Mouse (Mus musculus) lung, adult 18-20 months (tissue): ENCODE data around the gene Fam207a.

Experiments
- DNase-seq, 2 experiments: peaks; one replicate each; pipeline ENCODE4 v3.0.0; 2022; ENCODE audit warnings: mixed read lengths in 2 of 2

Fam207a gene

DNA sequence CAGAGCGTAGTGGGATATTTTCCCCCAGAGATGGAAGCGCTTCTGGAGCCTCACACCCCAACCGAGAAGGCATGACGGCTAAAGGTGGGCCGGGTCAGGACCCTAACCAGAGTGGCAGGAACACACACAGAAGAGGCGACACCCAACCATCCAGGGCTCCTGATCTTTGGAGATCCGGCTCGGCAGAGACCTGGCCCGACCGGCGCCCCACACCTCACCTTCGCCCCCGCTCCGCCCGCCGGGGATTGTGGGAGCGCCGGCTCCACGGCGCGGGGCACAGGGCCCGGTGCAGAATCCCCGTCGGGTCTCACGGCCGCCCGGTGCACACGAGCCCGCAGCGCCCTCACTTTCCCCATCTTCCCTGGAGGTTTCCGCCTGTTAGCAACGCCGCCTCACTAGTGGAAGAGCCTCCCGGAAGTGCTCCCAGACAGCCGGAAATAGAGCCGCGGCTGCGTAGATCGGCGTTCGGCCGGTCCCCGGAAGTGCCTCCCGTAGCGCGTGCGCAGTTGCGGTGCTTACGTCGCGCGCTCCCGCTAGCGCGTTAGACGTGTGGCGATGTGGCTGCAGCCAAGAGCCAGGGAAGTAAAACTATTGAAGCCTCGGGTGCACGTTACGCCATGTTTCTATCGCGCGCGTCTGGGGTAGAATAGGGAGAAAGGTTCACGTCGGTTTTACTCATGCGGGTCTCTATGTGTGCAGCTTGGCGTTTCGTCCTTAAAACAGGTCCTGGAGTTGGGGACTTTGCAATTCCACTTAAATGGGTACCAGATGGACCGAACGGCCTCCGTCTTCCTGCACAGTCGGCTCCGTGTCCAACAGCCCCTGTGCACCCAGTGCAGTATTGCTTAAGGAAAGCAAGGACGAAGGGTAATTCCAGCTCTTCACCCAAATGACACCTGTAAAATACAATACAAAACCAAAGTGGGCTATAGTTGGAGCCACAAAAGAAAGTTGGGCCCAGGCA is at the start of gene Fam207a:
Gene Fam207a (minus strand): TSS at position 401 of the 964 bp plus-strand sequence.
- peak; percentile 93 to 95 for DNase-seq

DNA sequence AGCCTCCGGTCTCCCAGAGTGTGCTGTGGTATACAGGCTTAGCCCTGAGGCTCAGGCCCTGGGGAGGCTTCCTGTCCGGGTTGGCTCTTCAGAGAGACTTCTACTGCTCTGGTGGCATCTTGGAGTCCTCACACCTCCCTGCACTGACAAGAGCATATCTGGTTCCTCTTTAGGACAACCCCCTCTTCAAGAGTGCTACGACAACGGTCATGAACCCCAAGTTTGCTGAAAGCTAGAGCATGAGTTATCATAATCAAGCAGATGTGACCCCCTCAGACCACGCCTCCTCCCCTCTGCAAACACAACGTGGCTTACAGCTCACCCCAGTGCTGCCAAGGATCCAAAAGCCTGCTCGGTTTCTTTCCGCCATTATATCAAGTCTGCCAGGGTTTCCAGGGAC is 49.4 kb upstream of the Fam207a start:
- no peak for DNase-seq

DNA sequence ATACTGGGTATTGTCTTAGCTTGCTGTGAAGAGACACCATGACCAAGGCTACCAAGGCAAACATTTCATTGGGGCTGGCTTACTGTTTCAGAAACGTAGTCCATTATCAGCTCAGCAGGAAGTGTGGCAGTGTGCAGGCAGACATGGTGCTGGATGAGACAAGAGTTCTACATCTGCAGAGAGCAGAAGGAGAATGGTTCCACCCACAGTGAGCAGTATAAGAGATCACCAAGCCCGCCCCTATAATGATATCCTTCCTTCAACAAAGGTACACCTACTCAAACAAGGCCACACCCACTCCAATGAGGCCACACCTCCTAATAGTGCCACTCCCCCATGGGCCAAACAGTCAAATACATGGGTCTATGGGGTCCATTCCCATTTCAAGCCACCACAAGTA is 45.9 kb upstream of the Fam207a start:
- no peak for DNase-seq

DNA sequence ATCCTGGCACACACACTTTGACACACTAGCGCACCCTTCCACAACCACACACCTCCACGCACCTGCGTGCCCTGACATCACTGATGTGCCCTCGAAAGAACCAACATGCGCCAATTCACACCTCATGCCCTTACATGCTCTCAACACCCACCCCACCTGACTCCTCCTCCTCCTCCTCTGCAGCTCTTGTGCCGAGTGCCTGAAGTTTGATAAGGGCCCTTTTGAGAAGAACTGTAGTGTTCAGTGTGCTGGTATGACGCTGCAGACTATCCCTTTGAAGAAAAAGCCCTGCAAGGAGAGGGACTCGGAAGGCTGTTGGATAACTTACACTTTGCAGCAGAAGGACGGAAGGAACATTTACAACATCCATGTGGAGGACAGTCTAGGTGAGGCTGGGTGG is 45.2 kb upstream of the Fam207a start:
- no peak for DNase-seq

DNA sequence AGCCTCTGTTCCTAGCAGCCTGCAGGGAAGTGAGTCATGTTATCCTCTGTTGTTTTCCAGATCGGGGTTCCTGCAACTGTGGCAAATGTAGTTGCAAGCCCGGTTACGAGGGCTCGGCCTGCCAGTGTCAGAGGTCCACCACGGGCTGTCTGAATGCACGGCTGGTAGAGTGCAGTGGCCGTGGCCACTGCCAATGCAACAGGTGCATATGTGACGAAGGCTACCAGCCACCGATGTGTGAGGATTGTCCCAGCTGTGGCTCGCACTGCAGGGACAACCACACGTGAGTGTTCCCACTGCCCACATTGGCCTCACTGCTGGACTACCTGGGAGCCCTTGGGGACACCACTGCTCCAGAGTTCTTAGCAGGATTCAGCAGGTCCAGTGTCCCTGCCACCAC is 44.5 kb upstream of the Fam207a start:
- no peak for DNase-seq

DNA sequence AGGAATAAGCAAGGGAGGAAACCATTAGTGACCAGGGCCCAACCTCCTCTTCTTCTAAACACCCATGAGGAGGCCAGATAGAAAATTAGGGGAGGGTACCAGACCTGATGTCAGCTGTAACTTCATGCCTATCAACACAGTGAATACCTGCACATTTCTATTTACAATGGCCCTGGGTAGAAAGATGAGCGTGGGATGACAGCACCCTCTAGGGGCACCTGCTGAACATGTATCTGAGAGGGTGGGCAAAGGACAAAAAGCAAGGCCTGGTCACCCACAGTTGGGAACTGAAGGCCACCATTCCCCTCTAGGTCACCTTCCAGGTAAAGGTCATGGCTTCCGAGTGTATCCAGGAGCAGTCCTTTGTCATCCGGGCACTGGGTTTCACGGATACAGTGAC is 42.1 kb upstream of the Fam207a start:
- no peak for DNase-seq

DNA sequence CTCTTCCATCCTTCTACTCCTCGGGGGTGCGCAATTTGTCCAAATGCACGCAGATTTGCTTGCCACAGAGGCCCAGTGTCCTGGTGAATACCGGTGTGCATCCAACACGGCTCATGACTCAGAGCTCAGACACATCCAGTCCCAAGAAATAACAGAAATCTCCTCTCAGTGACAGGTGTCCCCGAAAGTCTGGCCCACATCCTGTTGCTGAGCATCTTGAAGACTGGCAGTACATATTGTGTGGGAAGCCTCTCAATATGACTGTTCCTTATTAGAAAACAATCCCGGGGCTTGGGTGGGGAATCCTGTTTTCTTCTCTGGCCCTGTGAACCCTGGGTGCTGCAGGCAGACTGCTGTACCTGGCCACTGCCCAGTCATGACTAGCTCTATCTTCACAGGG is 41.0 kb upstream of the Fam207a start:
- DNase-seq: no peak

DNA sequence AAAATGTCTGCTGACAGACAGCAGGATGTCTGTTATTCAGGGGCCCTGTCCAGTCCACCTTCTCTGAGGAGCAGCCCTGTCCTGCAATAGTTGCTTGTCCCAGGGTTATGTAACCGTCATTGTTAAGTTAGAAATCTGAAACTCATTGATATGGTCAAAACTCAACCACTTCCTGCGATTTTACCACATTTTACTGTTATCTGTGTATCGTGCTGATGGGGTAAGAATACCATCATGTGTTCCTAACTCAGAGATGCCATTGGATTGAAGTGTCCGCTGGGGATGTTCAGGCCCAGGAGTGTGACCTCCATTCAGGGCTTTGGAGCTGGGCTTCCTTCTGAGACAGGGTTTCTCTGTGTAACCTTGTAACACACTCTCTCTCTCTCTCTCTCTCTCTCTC is 39.3 kb upstream of the Fam207a start:
- DNase-seq: no peak

DNA sequence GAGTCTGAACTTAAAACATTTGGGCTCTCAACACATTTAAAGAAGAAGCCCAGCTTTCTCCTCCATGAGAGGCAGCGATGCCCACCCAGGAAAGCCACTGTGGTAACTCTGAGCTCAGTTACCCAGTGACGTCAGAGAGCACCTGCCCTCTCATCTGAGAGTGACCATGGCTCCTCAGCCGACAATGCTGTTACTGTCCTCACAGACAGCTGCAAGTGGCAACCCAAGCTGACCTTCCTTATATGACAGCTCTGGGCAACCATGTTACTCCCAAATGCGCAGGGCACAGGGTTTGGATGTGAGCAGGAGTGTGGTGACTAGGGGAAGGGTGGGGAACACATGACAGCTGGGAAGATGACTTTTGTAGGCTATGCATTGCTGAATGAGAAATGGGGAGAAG is 37.7 kb upstream of the Fam207a start:
- no peak for DNase-seq

DNA sequence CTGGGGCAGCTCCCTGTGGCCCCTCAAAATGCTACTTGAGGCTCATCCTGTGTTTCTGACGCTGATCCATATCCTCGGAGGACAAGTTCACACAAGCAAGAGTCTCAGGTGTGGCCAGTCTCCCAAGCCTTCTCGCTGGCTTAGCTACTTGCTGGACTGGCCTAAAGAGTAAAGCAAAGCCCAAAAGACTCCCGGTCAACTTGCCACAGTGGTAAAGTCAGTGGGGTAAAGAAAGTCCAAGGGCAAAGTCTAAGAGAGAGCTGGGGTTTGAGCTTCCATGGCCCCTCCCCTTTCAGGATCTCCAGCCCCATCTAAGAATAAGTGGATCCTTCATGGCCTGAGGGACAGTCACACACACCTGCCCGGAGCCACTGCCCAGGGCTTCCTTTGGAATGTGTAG is 36.6 kb upstream of the Fam207a start:
- DNase-seq: no peak

DNA sequence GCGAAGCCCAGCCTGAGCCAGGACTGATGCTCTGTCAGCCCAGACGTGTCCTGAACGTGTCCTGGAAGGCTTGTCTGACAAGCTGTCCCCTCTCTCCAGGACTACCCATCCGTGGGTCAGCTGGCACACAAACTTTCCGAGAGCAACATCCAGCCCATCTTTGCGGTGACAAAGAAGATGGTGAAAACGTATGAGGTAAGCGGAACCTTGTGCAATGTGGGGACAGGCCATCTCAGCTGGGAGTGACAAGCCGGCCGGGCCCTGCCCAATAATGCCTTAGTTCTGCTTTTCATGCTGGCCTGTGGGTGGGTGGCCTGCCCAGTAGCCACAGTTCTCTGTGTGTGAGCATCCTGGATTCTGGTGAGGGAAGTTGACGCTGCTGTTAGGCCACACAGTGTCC is 35.3 kb upstream of the Fam207a start:
- DNase-seq: peak; percentile 60 to 67

DNA sequence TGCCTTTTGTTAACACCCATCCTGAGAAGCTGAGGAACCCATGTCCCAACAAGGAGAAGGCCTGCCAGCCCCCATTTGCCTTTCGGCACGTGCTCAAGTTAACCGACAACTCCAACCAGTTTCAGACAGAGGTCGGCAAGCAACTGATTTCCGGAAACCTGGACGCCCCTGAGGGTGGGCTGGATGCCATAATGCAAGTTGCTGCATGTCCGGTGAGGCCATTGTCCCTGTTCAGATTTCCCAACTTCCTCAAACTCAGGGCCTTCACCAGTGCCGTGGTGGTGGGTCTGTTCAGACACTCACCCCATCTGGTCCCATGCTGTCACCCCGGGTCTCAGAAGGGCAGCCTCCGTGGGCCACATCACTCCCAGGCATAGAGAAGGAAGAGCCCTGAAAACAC is 33.0 kb upstream of the Fam207a start:
- peak in 1 of 2 experiments; percentile 36 for DNase-seq

DNA sequence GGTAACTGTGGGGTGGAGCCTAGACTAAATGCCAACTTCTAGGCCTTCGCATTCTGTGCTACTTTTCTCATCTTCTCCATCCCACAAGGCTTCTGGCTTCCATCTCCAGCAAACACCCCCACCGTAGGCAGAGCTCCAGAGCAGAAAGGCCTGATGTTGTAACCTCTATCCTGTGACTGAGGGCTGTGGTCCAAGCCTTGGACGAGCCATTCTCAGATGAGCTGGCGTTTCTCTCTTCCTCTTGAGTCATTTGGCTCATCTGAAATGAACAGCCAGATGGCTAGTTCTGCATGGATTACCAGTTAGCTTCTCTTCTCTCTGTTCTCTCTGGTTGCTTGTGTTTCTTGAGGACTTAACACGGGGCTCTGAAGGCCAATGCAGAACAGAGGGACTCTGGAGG is 29.3 kb upstream of the Fam207a start:
- peak; percentile 74 to 75 for DNase-seq

DNA sequence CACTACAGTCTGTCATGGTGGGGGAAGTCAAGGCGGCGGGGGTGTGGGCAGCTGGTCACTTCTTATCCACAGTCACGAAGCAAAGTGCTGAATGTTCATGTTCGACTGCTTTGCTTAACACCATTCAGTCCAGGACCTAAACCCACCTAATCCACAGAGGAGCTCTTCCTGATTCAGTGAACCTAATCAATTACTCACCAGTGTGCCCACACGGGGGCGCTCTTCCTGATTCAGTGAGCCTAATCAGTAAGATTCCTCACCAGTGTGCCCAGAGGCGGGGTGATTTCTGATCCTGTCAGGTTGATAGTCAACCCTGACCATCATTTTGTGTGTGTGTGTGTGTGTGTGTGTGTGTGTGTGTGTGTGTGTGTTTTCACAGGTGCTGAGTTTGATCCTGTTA is 27.6 kb upstream of the Fam207a start:
- no peak for DNase-seq

DNA sequence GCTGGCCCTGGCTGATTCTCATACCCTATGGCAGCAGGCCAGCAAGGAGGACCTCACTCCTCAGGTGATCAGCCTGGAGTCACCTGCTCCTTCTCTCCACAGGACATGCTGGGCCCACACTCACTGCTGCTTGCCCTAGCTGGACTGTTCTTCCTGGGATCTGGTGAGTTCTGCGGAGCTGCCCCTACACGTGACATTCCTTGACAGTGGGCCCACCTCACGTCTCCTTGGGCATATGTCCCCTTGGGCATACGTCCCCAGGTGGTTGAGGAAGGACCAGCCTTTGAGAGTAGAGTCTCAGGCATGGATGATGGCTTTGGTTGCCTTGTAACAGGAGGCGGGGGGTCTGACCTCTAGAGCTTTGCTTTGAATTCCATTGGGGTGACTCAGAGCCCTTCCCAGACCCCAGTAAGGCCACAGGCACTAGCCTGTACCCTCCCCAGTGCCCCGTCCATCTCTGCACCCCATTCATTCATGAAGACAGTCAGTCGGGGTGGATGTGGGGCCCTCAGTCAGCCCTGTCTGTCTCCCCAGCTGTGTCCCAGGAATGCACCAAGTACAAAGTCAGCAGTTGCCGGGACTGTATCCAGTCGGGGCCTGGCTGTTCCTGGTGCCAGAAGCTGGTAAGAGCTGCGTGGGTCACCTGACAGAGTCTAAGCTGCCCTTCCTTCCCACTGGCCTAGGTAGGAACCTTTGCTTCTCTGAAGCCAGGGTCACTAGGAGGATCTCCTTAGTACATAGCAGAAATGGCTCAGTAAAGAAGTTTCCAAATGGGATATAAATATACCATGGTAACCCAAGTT is 26.5 kb upstream of the Fam207a start:
- no peak for DNase-seq

DNA sequence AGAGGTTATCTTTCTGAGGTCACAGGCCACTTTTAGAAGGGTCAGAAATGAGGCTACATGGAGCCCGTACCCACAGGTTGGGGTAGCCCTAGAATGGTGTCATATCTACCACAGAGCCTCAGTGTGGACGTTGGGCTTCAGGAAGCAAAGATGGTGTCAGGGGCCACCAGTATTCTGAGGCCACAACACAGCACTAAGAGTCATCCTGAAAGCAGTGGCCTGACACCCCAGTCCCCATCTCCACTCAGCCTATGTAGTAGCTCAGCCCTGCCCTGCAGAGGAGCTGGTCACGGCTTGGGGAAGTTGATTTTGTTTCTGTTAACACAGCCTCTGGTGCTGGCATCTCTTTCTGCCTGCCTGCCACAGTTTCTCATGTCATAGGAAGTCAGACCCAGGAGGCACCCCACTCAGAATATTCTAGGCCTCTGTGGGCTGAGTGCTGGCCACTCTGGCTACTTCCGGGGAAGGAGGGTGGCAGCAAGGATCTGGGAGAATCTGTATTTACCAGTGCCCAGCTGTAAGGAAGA is 25.1 kb upstream of the Fam207a start:
- DNase-seq: peak in 1 of 2 experiments; percentile 26

DNA sequence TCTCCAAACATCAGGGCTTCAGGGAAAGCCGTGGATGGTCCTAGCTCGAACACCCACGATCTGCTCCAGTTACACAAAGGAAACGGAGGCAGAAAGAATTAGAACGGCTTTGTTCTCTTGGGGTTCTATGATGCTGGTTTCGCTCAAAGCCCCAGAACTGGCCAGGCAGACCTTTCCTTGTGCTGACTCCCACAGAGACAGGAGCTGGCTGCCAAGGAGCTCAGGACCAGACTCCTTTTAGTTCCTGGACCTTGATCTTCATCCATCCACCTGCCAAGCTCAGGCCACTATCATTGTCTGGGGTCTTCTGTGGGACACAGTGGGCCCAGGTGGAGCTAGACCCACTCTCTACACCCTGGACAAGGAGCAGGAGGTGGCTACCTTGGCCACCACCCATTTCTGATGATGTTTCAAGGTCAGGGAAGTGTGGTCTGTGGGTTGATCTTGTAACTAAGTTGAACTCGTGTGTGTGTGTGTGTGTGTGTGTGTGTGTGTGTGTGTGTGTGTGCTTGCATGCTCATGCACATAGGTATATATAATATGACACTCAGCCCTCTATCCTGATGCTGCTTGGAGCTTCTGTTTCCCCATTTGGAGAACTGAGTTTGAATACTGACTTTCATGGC is 23.8 kb upstream of the Fam207a start:
- DNase-seq: no peak

DNA sequence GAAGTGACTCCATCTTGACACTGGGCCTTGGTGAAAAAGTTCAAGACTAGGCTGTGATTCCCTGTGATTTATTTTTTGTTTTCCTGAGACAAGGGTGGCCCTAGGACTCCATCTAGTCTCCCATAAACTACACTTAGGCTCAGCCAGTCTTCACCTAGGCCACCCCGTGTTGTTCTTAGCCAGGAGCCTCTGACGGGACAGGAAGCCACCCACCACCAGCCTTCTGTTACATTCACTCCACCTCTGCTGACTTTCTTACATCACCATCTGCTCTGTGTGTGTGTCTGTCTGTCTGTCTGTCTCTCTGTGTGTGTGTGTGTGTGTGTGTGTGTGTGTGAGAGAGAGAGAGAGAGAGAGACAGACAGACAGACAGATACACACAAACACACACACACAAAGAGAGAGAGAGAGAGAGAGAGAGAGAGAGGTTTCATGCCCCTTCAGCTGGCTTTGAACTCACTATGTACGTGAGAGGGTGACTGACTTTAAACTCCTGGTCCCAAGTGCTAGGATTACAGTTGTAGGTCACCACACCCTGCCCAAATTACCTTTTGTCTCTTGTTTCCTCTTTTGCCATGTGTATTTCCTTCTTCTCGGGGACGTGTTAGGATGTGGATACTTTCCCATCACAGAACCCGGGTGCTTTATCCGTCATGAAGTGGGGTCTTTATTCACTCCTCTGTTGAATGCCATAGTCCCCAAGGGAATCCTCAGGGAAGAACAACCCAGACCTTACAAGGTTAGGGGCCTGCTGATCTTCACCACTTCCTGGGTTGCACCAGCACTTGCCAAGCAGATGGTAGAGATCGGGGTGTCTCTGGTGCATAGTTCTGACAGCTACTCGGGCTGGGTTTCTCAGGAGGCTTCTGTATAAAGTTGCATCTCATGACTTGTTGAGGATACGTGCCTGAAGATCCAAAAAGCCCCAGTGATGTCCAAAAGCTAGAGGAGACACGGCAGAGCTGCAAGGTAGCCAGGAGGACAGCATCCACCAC is 21.9 kb upstream of the Fam207a start:
- no peak for DNase-seq

DNA sequence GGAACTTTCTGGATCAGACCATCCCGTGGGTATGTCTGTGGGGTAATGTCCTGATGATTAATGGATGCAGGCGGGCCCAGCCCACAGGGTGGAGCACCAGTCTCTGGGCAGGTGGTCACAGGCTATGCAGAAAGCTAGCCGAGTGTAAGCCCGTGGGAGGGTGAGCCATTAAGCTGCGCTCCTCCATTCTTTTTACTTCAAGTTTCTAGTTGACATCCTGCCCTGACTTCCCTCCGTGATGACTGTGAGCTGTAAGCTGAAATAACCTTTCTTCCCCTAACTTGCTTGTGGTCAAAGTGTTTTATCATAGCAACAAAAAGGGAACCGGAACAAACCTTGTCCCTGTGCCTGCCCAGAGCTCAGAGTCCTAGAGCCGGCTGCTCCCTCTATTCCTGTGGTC is 21.1 kb upstream of the Fam207a start:
- DNase-seq: peak in 1 of 2 experiments; percentile 47

DNA sequence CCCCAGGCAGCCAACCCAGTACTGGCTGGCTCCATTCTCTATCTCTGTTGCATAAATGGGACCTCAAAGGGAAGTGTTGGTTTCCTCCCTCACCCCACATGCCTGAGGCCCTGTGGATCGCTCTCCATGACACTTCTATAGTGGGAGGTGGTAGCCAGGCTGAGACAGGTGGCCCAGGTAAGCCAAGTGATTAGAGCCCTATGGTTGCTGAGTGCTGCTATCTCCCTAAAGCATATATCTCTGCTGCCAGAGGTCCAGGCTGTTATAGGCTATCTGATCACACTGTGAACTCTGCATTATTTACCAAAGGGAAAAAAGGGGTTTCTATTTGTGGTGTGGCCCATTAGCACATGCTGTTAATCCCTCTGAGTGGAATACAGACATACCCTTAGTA is 16.4 kb upstream of the Fam207a start:
- no peak for DNase-seq
